Mouse (Mus musculus): ENCODE data around the gene Gipc3.

DNA sequence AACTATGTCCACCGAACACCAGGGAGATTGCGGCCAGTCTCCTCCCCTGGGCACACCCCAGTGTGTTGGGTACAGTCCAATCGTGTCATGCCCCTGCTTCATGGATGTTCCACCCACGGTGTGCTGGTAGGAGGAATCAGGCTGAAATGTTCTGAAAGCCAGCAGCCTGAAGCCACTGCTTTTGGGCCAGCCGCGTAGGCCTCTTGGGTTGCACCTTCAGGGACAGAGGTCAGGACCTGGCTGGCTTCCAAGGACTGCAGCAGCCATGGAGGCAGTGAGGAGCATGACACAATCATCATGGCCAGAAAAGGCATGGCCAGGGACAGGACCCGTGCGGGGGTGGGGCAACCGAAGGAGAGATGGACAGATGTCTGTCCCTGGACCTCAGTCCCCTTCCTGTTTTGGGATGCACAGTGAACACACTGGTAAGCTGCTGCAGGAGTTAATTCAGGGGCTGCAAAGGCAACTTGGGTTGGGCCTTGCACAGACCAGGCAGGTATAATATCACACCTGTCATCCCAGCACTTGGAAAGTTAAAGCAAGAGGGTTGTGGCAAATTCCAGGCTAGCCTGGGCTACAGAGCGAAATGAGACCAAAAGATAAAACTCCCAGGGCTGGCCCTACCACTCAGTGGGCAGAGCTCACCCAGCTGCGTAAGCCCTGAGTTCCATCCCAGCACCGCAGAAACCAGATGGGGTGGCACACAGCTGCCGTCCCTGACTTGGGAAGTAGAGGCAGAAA is 24.3 kb downstream of the Gipc3 start:
- TF ChIP-seq CTCF (IDR thresholded peaks at IDR 0.05; ENCODE audit: extremely low read depth, insufficient read length, insufficient replicate concordance, low read depth, low read length) (no peak), POLR2A (IDR thresholded peaks at IDR 0.05; ENCODE audit: low read depth, low read length) (0 out of 2 replicates have a peak, but pooled peaks have one; percentile 21)
